Mouse (Mus musculus): ENCODE data around the gene Extl1. TPM values are rescaled to one million over a fixed set of nuclear protein-coding genes. Genes with fewer than 3 reads are reported as not detected.
A peak's percentile ranks its signal among the peaks of the same experiment; 100 is the strongest.

Gene Extl1
- polyA plus RNA-seq, 1 experiment, result 0.13 TPM

GRCm38 (mm10) chr4:134388397-134388796, 4.7 kb upstream of the Extl1 start:
- Histone ChIP-seq H3K79me3 (ENCODE audit: low read depth) (no peaks in the 10 kb centered on the region), H3K27me3 (ENCODE audit: control insufficient read depth, insufficient read depth, insufficient read length) (no peaks in the 10 kb centered on the region), H3K79me2 (ENCODE audit: control insufficient read depth, insufficient read depth) (no peaks in the 10 kb centered on the region), H3K4me3 (ENCODE audit: insufficient read depth, poor library complexity, severe bottlenecking) (no peak overlapping the region), H3ac (ENCODE audit: control insufficient read depth, insufficient read length, low read depth) (no peak overlapping the region), H3K36me3 (ENCODE audit: control insufficient read depth, insufficient read depth) (no peaks in the 10 kb centered on the region)
- TF ChIP-seq CEBPB (IDR thresholded peaks at IDR 0.05; ENCODE audit: low read depth), result no peak
- TF ChIP-seq FOSL1 (IDR thresholded peaks at IDR 0.05; ENCODE audit: insufficient read depth, low read length, poor library complexity, severe bottlenecking), result no peak
- peak; percentile 45 for TF ChIP-seq CTCF (IDR thresholded peaks at IDR 0.05; ENCODE audit: control insufficient read depth, insufficient read depth, insufficient read length)

GRCm38 (mm10) chr4:134387268-134387667, 3.6 kb upstream of the Extl1 start:
- H3K4me3 ChIP-seq (ENCODE audit: insufficient read depth, poor library complexity, severe bottlenecking), result no peak overlapping the region
- TF ChIP-seq MYOD1 (IDR thresholded peaks at IDR 0.05; ENCODE audit: control insufficient read depth, insufficient read length, low read depth) (no peak), FOSL1 (IDR thresholded peaks at IDR 0.05; ENCODE audit: insufficient read depth, low read length, poor library complexity, severe bottlenecking) (no peak)
- H3K79me3 ChIP-seq (ENCODE audit: low read depth), result no peaks in the 10 kb centered on the region
- no peak overlapping the region for H3ac ChIP-seq (ENCODE audit: control insufficient read depth, insufficient read length, low read depth)
- no peaks in the 10 kb centered on the region for H3K79me2 ChIP-seq (ENCODE audit: control insufficient read depth, insufficient read depth)
- H3K27me3 ChIP-seq (ENCODE audit: control insufficient read depth, insufficient read depth, insufficient read length), result no peaks in the 10 kb centered on the region
- no peaks in the 10 kb centered on the region for H3K36me3 ChIP-seq (ENCODE audit: control insufficient read depth, insufficient read depth)

GRCm38 (mm10) chr4:134379510-134379909, 4.1 kb downstream of the Extl1 start:
- no peaks in the 10 kb centered on the region for H3K79me3 ChIP-seq (ENCODE audit: low read depth)
- no peak overlapping the region for H3K4me3 ChIP-seq (ENCODE audit: insufficient read depth, poor library complexity, severe bottlenecking)
- no peak overlapping the region for H3ac ChIP-seq (ENCODE audit: control insufficient read depth, insufficient read length, low read depth)
- no peak for TF ChIP-seq MYOG (IDR thresholded peaks at IDR 0.05; ENCODE audit: control insufficient read depth, extremely low read depth, insufficient read length)
- no peak for TF ChIP-seq USF1 (IDR thresholded peaks at IDR 0.05; ENCODE audit: low read depth)
- no peak for TF ChIP-seq MAX (IDR thresholded peaks at IDR 0.05)
- TF ChIP-seq FOSL1 (IDR thresholded peaks at IDR 0.05; ENCODE audit: insufficient read depth, low read length, poor library complexity, severe bottlenecking), result no peak
- TF ChIP-seq MYOD1 (IDR thresholded peaks at IDR 0.05; ENCODE audit: control insufficient read depth, insufficient read length, low read depth), result no peak
- no peak for TF ChIP-seq CTCF (IDR thresholded peaks at IDR 0.05; ENCODE audit: control insufficient read depth, insufficient read depth, insufficient read length)
- no peaks in the 10 kb centered on the region for H3K79me2 ChIP-seq (ENCODE audit: control insufficient read depth, insufficient read depth)
- no peaks in the 10 kb centered on the region for H3K27me3 ChIP-seq (ENCODE audit: control insufficient read depth, insufficient read depth, insufficient read length)
- H3K36me3 ChIP-seq (ENCODE audit: control insufficient read depth, insufficient read depth), result no peaks in the 10 kb centered on the region

GRCm38 (mm10) chr4:134378089-134378615, 5.5 kb downstream of the Extl1 start:
- Histone ChIP-seq H3K27me3 (ENCODE audit: control insufficient read depth, insufficient read depth, insufficient read length) (no peaks in the 10 kb centered on the region), H3K79me2 (ENCODE audit: control insufficient read depth, insufficient read depth) (no peaks in the 10 kb centered on the region), H3ac (ENCODE audit: control insufficient read depth, insufficient read length, low read depth) (no peak overlapping the region), H3K4me3 (ENCODE audit: insufficient read depth, poor library complexity, severe bottlenecking) (no peak overlapping the region), H3K36me3 (ENCODE audit: control insufficient read depth, insufficient read depth) (no peaks in the 10 kb centered on the region), H3K79me3 (ENCODE audit: low read depth) (no peaks in the 10 kb centered on the region)
- TF ChIP-seq FOSL1 (IDR thresholded peaks at IDR 0.05; ENCODE audit: insufficient read depth, low read length, poor library complexity, severe bottlenecking), result no peak
- no peak for TF ChIP-seq MYOD1 (IDR thresholded peaks at IDR 0.05; ENCODE audit: control insufficient read depth, insufficient read length, low read depth)
- no peak for TF ChIP-seq MYOG (IDR thresholded peaks at IDR 0.05; ENCODE audit: control insufficient read depth, extremely low read depth, insufficient read length)
- no peak for TF ChIP-seq CEBPB (IDR thresholded peaks at IDR 0.05; ENCODE audit: low read depth)
- TF ChIP-seq MAX (IDR thresholded peaks at IDR 0.05), result no peak
- TF ChIP-seq USF1 (IDR thresholded peaks at IDR 0.05; ENCODE audit: low read depth), result no peak
- TF ChIP-seq CTCF (IDR thresholded peaks at IDR 0.05; ENCODE audit: control insufficient read depth, insufficient read depth, insufficient read length), result no peak

GRCm38 (mm10) chr4:134374306-134374705, 9.3 kb downstream of the Extl1 start:
- Histone ChIP-seq H3K79me3 (ENCODE audit: low read depth) (no peaks in the 10 kb centered on the region), H3K79me2 (ENCODE audit: control insufficient read depth, insufficient read depth) (no peaks in the 10 kb centered on the region), H3K36me3 (ENCODE audit: control insufficient read depth, insufficient read depth) (no peaks in the 10 kb centered on the region), H3K4me3 (ENCODE audit: insufficient read depth, poor library complexity, severe bottlenecking) (no peak overlapping the region), H3ac (ENCODE audit: control insufficient read depth, insufficient read length, low read depth) (no peak overlapping the region), H3K27me3 (ENCODE audit: control insufficient read depth, insufficient read depth, insufficient read length) (peaks cover 26% of the 10 kb centered on the region)
- TF ChIP-seq MYOG (IDR thresholded peaks at IDR 0.05; ENCODE audit: control insufficient read depth, extremely low read depth, insufficient read length) (no peak), MYOD1 (IDR thresholded peaks at IDR 0.05; ENCODE audit: control insufficient read depth, insufficient read length, low read depth) (no peak), CEBPB (IDR thresholded peaks at IDR 0.05; ENCODE audit: low read depth) (no peak), USF1 (IDR thresholded peaks at IDR 0.05; ENCODE audit: low read depth) (no peak), CTCF (IDR thresholded peaks at IDR 0.05; ENCODE audit: control insufficient read depth, insufficient read depth, insufficient read length) (no peak), MAX (IDR thresholded peaks at IDR 0.05) (no peak), FOSL1 (IDR thresholded peaks at IDR 0.05; ENCODE audit: insufficient read depth, low read length, poor library complexity, severe bottlenecking) (no peak)

- no peak for TF ChIP-seq CEBPB (IDR thresholded peaks at IDR 0.05; ENCODE audit: low read depth)
- no peak for TF ChIP-seq CTCF (IDR thresholded peaks at IDR 0.05; ENCODE audit: control insufficient read depth, insufficient read depth, insufficient read length)
- no peak for TF ChIP-seq FOSL1 (IDR thresholded peaks at IDR 0.05; ENCODE audit: insufficient read depth, low read length, poor library complexity, severe bottlenecking)
- TF ChIP-seq MAX (IDR thresholded peaks at IDR 0.05), result no peak
- TF ChIP-seq MYOD1 (IDR thresholded peaks at IDR 0.05; ENCODE audit: control insufficient read depth, insufficient read length, low read depth), result no peak
- no peak for TF ChIP-seq USF1 (IDR thresholded peaks at IDR 0.05; ENCODE audit: low read depth)
- no peak for TF ChIP-seq MYOG (IDR thresholded peaks at IDR 0.05; ENCODE audit: control insufficient read depth, extremely low read depth, insufficient read length)
- Histone ChIP-seq H3K36me3 (ENCODE audit: control insufficient read depth, insufficient read depth) (no peaks in the 10 kb centered on the region), H3K79me3 (ENCODE audit: low read depth) (no peaks in the 10 kb centered on the region), H3ac (ENCODE audit: control insufficient read depth, insufficient read length, low read depth) (no peak overlapping the region), H3K27me3 (ENCODE audit: control insufficient read depth, insufficient read depth, insufficient read length) (peaks cover 34% of the 10 kb centered on the region), H3K79me2 (ENCODE audit: control insufficient read depth, insufficient read depth) (no peaks in the 10 kb centered on the region), H3K4me3 (ENCODE audit: insufficient read depth, poor library complexity, severe bottlenecking) (no peak overlapping the region)
Observed at GRCm38 (mm10) chr4:134373295-134373694, 10.4 kb downstream of the Extl1 start.

All from C2C12 (cell line).